Mouse (Mus musculus) liver, postnatal 0 days (tissue): ENCODE data around the gene Slc35e4.

Experiments used
- CTCF ChIP-seq: sonication (generic); IDR thresholded peaks from 2 replicates; pipeline ENCODE4 v1.5.1; 2016; ENCODE audit warnings: antibody characterized with exemption, low read depth
- EP300 ChIP-seq: IDR thresholded peaks from 2 replicates; pipeline ENCODE4 v1.6.1; 2016; ENCODE audit warnings: antibody characterized with exemption, low read depth, mild to moderate bottlenecking

DNA sequence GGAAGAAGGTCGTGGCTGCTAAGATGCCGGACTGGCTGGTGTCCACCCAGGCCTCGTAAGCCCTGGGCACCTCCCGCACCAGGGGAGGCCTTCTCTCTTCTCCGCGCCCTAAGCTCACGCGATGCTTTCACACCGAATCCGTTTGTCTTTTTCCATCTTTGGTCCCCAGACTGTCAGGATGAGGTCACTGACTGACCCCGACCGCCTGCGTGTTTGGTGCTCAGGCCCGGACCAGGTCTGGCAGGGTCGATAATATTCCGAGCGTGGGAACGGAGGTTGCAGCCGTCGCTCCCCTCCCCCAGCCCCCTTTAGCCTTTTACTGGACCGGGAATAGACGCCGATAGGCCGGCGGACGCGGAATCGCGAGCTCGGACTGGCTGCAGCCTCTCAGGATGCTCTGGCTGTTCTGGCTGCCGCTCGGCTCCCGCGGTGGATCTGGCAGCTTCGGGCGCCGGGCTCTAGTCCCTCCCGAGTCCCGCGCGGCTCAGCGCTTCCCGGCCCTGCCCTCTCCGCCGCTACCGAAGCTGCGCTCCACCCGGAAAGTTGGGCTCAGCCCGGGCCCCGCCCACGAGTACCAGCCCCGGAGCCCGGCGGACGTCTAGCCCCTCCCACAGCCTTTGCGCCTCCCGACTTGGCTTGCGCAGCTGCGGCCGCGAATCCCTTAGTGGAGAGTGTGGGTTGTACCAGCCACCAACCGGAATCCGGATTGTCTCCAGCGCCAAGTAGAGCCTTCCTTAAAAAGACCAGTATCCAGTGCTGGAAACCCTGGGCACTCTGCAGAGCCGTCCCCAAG is 952 bp downstream of the Slc35e4 start:
- no peak for TF ChIP-seq CTCF
- TF ChIP-seq EP300 = no peak
